Mouse (Mus musculus) ZHBTc4 (cell line): ENCODE measurements around the gene Gm6040.

ENCODE experiments used
- DNase-seq: peaks from one replicate; pipeline ENCODE4 v3.0.0-alpha.2; 2011; ENCODE audit warnings: low read depth, low spot score

Gene Gm6040

GRCm38 (mm10) chr8:20921971-20922370 lies at the start of gene Gm6040:
Gene Gm6040 (minus strand): TSS chr8:20922071.
- no peak for DNase-seq

GRCm38 (mm10) chr8:20964531-20964930 lies 42.7 kb upstream of the Gm6040 start:
- DNase-seq, result no peak

- no peak for DNase-seq
Observed at GRCm38 (mm10) chr8:20944610-20945009, 22.7 kb upstream of the Gm6040 start, which contains the start of gene AY761185. Gene AY761185 (minus strand): TSS chr8:20944710.

GRCm38 (mm10) chr8:20912288-20912687 lies 9.6 kb downstream of the Gm6040 start:
- DNase-seq, result no peak

- no peak for DNase-seq
Observed at GRCm38 (mm10) chr8:20908256-20908655, 13.6 kb downstream of the Gm6040 start.

- no peak for DNase-seq
Observed at GRCm38 (mm10) chr8:20907119-20907518, 14.8 kb downstream of the Gm6040 start.

GRCm38 (mm10) chr8:20902527-20902926 lies 19.3 kb downstream of the Gm6040 start, which contains the start of gene Gm15056:
Gene Gm15056 (minus strand): TSS chr8:20902627.
- DNase-seq, result no peak

GRCm38 (mm10) chr8:20892369-20892768 lies 29.5 kb downstream of the Gm6040 start, which contains the start of gene Defb33:
Gene Defb33 (plus strand): TSS chr8:20892669.
- DNase-seq, result no peak

- DNase-seq, result peak; percentile 11
Observed at GRCm38 (mm10) chr8:20874608-20875007, 47.3 kb downstream of the Gm6040 start.
